Mouse (Mus musculus) brain, embryonic 14.5 days (tissue): ENCODE data around the gene Lmf1.

Experiments
- CTCF ChIP-seq: fragments of 200-500 bp; IDR thresholded peaks from 2 replicates; pipeline ENCODE4 v1.5.1; 2012; ENCODE audit warnings: inconsistent platforms, mild to moderate bottlenecking, moderate library complexity, borderline replicate concordance; ENCODE audit not compliant: insufficient read depth, insufficient read length; ENCODE audit errors: extremely low read depth
- POLR2A ChIP-seq: fragments of 200-500 bp; IDR thresholded peaks from 2 replicates; pipeline ENCODE4 v1.6.1; 2012; ENCODE audit warnings: mild to moderate bottlenecking, inconsistent platforms, borderline replicate concordance; ENCODE audit not compliant: poor library complexity, insufficient read depth, insufficient read length, severe bottlenecking; ENCODE audit errors: extremely low read depth

- no peak for TF ChIP-seq CTCF
- no peak for TF ChIP-seq POLR2A
Measured at GRCm38 (mm10) chr17:25577702-25578101, 1.2 kb upstream of the Lmf1 start.
